Mouse (Mus musculus) ZHBTc4 (cell line): Measurements from ENCODE around the gene Sorcs3.

Experiments
- DNase-seq: peaks from one replicate; pipeline ENCODE4 v3.0.0-alpha.2; 2011; ENCODE audit warnings: low read depth, low spot score

Gene Sorcs3

DNA sequence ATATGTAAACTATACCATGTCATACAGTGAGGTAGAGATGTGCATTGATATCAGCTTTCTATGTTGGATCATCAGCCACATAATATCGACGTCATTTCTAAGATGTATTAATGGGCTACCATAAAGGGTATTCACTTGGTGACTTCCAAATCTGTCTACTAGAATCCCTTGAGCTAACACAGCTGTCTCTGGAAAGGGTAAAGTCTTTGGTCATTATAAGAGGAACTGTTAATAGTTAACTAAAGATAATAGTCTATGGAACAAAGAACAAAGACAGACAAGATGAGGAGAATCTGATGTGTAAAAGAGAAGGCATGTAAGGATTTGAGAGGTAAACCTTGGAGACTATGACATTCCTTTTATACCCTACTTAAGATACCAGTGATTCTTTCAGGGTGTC lies 497.9 kb downstream of the Sorcs3 start:
- no peak for DNase-seq

DNA sequence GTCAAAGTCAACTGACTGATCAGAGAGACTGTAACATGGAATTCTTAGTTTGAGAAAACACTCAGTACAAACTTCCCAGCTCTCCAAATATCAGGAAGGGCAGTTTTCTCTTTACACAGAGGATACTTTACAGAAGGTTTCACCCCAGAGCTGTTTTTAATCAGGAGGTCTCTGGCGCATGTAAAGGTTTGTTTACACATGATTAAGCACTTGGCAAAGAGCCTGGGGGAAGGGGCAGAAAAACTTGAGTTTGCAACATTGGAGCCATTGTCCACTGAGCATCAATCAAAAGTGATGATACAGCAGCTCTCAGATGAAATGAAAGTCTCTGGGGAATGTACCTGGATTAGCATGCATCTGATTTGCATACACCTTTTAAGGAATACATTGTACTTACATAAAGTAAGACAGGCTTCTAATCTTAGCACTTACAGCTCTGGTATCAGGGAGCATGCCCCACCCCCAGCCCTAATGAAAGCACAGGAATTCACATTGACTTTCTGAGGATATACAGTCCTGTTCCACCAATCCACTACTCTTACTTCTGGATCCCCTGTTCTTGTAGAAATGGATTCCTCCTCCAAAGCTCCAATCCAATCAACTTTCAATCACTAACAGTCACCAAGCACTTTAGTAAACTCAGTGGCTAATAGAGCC lies 500.6 kb downstream of the Sorcs3 start:
- DNase-seq = no peak

DNA sequence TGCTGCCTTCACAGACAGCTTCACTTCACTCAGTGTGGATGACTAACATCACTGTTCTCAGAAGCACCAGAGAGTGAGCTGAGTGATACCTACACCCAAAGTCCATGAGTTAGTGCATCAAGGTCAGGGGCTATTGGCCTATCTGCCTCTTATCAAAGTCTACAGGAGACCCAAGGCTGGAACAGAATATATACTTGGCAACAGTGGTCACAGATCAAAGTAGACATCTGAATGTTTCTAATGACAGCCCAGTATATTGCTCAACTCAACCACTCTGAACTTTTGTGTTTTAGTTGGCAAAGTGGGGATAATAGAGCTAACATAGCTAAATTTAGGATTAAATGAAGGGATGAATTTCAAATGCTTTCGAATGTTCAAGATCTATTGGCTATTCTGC lies 501.1 kb downstream of the Sorcs3 start:
- DNase-seq = no peak

DNA sequence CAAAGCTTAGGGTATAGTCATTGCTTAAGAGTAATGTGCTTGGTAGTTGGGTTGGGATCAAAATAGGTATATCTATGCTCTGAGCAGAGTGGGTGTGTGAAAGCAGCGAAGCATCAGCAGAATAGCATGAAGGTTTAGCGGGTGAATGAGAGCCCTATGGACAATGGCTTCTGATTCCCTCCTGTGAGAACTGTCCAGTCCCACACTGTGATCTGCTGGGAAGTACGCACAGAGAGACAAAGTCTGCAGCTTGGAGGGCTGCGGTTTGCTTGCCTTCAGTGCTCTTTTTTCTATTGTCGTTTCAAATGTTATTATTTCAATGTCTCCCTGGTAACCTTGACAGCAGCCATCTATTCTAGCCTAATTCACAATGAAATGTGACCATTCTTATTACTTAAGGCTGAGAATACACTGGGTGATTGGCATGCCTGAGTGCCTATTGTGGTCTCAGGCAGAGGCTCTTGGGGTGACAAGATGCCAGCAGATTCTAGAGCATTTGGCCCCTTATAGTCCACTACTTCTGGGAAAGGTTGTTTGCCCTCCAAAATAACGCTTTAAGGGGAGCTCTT lies 520.1 kb downstream of the Sorcs3 start:
- DNase-seq = no peak

DNA sequence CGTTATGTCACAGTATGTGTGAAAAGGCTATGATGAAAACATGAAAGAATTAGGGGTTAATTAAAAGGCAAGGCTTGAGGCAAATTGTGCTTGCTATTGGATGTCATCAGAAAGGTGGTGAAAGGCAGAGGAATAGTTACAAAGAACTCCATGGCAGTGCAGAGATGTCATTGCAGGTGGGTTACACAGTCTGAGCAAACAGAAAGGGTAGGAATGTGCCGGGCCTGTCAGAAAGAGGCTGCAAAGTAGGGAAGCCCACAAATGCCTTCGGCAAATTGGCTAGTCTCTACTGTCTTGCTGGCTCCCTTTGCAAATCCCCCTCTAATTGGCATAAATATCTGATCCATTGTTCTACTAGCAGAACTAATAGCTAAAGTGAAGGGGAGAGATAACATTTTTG lies 521.2 kb downstream of the Sorcs3 start:
- DNase-seq = no peak

DNA sequence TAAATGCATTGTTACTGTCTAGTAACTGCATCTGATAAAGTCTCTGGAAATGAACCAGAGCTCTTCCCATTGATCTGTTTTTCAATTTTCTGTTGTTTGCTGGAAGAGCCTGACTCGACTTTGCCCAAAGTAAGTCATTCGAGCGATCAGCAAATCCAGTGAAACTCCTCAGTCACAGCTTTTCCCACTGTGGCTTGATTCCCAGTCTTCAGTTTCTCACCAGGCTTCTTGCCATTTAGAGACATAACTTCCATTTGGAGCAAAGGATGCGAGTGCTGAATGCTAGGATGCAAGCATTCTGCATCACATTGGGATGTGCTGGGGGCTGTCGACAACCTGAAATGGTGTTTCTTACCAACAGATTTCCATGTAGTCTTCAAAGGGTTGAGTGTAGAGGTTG lies 521.8 kb downstream of the Sorcs3 start:
- DNase-seq = no peak

DNA sequence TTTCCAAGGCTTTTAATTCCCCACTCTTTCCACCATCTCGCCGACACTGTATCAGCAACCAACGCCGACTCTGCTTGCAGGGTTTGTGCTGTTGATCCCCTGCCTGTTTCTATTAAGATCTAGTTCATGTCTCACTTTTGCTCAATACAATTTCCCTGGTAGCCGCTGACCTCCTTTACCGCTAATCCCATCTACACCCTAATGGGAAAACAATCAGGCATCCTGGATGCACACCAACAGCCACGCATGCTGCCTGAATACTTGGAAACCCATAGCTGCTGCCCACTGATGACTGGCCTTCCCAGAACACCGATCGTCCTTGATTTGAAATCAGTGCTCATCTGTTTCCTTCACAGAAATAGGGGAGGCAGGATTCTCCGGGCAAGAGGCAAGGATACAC lies 525.9 kb downstream of the Sorcs3 start:
- no peak for DNase-seq

DNA sequence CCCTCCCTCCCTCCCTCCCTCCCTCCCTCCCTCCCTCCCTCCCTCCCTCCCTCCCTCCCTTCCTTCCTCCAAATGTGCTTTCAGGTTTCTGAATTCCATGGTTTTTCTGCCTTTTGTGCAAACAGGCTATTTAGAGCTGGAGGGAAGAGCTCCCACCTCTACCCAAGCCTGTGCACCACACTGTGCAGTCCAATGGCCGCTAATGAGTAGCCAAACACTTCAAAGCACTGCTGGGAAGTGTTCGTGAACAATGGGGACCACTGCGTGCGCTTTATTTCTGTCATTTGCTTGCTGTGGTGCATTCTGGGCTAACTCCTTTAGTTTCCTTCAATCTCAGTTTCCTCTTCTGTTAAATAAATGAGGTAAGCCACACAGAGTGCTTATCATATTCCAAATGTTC lies 528.5 kb downstream of the Sorcs3 start:
- DNase-seq = no peak

DNA sequence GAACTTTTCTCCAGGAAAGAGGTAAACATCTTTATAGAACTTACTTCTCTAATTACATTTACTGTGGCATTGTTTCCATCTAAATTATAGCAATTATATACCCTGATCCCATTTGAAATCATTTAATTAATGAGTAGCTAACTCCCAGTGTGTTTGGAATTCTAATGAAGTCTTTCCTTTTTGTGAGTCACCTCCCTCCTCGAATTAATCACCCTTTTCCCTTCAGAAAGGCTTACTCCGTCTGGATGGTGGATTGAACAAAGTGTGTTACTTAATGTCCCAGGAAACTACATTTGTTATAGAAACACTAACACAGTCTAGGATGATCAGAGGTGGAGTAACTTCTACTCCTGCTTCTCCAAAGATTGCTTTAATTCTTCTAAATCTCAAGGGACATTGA lies 531.7 kb downstream of the Sorcs3 start:
- DNase-seq = no peak

DNA sequence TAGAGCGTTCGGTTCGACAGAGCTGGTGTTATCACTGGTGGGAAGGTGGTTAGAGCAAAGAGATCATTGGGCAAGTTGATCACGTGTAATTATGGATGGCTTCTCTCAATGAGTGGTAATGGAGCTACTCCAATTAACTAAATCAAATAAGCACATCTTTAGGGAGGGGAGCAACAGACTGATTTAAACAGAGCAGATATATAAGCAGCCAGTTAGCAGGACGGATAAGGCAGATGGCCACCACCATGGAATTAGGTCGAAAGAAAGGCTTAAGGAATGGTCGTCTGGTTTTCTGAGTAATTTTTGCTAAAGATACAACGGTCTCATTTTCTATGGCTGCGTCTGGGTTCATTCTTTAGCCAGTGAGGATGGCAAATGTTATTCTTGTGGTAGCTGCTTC lies 549.3 kb downstream of the Sorcs3 start:
- no peak for DNase-seq

DNA sequence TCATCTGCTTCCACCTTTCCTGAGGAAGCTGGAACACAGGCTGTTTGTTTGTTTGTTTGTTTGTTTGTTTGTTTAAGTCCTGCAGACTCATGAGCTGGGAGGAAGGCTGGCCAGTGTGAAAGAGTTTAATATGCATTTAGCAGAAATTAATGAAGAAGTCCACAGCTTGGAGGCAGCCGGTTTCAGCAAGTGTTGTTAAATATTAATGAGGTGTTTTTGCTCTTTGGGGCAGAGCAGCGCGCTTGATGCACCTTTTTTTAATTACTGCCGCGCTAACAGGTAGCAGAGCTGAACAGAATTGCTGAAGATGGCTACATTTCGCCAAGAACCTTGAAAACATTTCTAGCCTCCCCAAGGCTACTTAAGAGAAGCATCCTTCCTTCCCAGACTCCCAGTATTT lies 551.0 kb downstream of the Sorcs3 start:
- DNase-seq = no peak

DNA sequence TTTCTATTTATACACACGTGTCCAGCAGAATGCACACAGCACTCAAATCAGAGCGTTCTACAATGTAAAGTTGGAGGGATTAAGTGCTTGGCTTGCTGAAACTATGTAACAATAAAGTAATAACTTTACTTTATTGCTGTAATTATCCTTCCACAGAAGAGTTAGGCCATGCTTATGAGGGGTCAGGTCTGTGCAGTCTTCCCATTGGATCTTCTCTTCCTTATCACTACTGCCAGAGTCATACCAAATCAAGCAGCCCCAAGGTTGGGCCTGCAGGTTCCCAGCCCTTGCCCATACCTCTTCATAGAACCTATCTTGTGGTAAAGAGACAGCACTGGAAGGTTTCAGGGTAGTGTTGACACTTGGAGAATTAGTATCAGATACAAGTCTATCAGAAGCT lies 560.7 kb downstream of the Sorcs3 start:
- DNase-seq = no peak

DNA sequence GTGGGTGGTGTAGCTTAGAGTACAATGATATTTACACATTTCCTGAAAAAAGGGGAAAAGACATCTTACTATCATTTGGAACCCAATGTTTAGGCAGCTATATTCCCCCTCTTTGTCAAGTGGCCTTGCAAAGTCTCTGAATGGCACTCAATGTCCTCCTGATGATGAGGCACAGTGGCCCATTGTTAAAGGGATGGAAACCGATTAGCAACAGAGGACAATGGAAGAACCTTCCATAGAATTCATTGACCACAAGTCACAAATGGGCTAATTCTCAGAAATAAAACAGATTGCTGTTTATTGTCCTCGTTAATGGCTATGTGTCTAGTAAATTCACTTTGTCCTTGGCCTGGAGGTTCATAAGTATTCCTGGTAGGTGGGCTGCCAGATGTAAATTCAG lies 565.7 kb downstream of the Sorcs3 start:
- peak; percentile 45 for DNase-seq

DNA sequence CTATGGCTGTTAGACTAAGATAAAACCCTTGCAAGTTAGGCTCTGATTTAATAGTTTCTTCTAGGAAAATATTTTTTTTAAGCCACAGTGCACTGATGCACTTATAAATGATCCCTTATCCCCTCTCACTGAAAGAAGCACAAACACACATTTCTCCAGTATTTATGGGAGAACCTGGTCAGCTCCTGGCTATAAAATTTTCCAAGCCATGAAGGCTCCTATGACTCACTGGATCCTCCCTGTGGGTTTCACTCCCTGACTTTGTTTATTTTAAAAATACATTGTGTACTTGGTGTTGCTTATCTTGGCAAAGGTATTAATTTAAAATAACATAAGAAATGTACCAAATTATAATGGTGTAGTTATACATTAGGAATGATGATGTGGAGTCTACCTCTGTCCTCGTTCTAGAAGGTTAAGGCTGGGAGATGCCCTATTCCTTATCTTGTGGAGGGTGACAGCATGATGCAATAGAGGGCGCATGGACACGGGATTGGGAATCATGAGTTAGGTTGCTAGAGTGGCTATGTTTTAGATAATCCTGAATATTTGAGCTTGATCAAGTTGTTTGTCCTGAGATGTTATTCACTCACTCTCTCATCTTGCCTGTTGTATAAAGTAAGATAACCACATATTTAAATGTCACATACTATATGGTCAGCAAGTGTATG lies 573.4 kb downstream of the Sorcs3 start:
- DNase-seq = no peak

DNA sequence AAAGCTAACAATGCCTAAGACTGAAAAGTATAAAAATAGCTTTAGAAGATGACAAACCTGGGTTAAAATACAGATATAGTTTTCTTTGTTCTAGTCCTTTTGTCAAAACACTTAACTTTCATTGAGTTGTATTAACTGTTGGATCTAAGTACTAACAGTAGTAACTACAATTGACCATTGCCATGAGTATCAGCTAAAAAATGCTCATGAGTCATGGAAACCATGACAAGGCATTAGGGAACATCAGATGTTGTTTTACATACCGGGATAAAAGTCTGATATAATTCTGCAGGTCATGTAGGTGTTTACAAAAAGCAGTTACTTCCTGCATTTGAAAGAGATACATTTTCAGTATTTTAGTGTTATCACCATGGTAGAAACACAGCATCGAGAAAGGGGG lies 575.0 kb downstream of the Sorcs3 start:
- DNase-seq = no peak

DNA sequence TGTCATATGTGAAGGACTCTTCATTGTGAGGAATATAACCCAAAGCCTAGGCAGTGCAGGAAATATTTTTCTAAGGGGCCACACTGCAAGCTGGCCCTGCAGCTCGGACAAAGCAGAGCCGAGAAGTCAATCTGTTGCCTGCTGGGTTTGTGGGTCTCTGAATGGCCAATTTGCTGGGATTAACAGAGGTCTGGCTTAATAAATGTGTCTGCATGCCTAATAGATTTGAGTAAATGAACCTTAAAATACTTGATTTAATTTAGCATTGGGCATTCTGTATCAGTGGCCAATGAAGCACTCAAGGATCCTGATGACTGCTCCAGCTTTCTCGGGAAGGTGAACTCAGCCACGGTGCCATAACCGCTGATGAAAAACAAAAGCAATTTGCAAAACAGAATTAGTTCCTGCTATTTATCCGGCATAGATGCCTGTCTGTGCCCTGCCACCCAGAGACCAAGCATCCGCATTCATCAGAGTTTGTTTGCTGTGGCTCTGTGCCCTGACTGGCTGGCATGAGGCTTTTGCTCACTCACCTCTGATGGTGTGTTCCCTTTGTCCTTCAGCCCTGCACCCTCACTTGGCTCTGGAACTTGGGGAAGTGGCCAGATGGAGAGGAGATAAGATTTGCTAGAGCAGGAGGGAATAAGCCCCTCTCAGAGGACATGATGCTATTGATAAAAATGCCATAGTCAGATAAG lies 576.3 kb downstream of the Sorcs3 start:
- DNase-seq = no peak

DNA sequence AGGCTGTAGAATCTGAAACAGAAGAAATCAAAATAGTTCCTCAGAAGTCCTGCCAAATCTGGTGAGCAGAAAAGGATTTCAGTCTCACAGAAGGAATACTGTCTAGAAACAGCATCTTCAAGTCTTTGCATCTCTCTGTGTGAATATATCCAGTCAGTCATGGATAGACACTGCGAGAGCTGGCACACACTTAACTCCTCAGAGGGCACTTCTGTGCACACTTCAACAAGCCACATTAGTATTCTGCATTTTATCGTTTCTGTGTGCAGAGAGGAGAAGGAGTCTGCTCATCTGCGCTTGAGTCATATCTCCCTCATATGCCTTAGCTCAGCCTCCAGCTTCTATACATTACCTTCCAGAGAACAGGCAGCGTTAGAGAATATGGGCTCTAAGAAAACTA lies 581.4 kb downstream of the Sorcs3 start:
- no peak for DNase-seq

DNA sequence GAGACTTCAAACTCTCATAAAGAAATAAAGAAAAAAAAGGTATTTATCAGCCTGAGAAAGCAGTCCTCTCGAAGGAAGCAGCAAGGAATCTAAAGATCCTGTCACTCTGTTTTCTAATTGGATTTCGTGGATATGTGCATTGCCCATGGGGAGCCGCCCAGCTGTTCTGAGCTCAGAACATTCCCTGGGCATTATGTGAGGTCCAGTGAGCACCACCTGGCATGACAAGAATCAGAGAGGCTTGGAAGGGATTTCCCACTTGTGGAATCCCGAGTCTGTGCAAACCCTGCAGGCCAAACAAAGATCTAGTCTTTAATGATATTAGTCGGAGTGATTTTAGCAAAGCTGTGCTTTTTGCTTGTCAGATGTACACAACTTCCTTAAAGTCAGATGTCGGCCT lies 598.7 kb downstream of the Sorcs3 start:
- DNase-seq = no peak

DNA sequence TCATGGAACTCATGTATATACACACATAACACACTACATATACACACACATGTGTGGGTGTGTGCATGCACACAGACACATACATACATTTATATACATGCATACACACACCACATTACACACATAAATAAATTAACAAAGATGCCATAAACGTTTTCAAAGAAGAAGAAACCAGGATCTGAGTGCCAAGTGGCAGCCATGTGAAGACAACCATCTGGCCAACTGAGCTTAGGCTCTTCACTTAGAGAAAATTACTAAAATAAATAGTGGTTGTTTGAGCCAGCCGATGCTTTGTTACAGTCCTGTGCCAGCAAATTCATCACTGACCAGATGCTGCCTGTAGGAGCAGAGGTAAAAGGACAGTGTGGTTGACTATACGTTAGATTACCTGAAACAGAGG lies 605.7 kb downstream of the Sorcs3 start:
- DNase-seq = no peak

DNA sequence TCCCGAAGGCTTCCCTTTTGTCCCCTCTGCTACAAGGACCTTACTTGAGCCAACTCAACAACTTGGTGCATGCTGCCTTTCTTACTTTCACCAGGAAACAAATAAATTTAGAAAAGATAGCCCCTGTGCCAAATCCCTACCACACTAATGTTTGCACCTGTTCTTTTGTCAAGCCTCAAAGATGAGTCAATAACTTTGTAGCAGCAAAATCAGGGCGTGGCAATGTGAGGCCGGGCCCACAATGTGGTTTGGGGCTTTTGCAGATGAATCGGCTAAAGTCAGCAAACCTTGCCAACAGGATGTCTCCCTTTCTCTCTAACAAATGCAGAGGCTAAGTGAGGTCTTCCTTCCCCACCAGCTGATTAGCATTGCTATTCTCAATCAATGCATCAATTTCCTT lies 608.0 kb downstream of the Sorcs3 start:
- DNase-seq = no peak

DNA sequence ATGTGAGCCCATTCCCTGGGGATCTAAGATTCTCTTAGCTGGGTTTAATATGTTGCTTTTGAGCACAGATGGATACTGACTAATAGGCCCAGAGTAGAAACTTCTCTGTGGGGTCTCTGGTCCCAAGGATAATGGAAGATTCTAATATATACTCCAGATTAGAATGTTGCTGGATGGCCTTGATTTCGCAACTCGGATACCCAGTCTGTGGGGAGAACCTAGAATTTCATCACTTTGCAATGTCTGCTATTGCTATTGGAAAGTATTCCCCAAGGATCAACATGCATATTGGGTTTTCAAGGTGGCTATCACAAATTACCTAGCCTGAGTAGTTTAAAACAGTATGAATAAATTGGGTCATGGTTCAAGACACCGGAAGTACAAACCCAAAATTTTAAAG lies 609.2 kb downstream of the Sorcs3 start:
- DNase-seq = no peak

DNA sequence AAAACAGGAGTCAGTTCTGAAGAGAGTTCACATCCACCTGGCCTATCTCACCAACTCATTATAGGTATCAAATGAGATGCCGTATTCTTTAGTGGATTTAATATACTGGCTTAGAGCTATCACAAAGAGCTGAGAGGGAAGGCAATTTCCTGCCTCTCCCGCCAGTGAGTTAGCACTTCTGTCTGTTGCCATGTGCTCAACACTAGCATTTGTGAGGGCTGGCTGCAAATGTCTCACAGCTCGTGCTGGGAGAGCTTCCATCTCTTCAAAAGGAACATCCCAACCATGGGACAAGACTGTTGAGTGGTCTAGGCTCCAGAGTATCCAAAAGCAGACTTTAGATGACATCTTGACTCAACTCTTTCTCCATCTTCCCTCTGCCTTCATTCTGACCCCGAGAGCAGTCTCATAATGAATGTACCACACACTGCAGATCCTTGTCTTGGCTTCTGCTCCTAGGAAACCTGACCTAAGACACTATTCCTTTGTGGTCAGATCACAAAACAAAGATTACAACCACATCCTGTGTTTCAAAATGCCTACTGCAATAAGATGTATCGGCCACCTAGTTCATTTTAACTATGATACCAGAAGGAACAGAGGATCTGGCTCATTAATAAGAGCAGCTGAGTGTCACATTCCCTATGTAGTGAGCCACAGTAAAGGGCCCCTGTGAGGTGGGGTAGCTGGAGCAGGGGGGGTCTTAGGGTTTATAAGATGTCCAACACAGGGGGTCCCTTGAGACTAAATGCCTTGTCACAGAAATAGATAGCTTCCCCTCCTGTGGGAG lies 614.9 kb downstream of the Sorcs3 start:
- no peak for DNase-seq
